Mouse (Mus musculus) c-Kit-negative CD71-positive TER-119-positive erythroid progenitor cells, embryonic 14.5 days (primary cell): Measurements from ENCODE around the gene Glt28d2.

ENCODE experiments used
- DNase-seq: peaks from one replicate; pipeline ENCODE4 v3.0.0-alpha.2; 2013; ENCODE audit warnings: low read depth, low spot score

Glt28d2 gene

GRCm38 (mm10) chr3:85827283-85827682, 60.0 kb downstream of the Glt28d2 start:
- no peak for DNase-seq

- no peak for DNase-seq
These were observed 66.3 kb downstream of the Glt28d2 start for GRCm38 (mm10) chr3:85820839-85821548.
